In genomic region chr1:37299540-37300491, GRCm38 (mm10) we compare ENCODE assay signal across 8 mouse cellular contexts. TPM values are rescaled to one million over a fixed set of nuclear protein-coding genes. Genes with fewer than 3 reads are reported as not detected.
DNase-seq lines count a peak whose midpoint lies in the region; ATAC-seq and TF ChIP-seq lines count a peak whose summit lies in the region.

Inpp4a (plus strand) TSS chr1:37299865.

- TF ChIP-seq CTCF in lung, postnatal 0 days (IDR thresholded peaks at IDR 0.05): no peak

- WGBS in hindbrain, embryonic 10.5 days: under 1% methylated on average over 77 of the region's 77 CpGs
- WGBS in lung, postnatal 0 days: 2% methylated on average over 75 of the region's 77 CpGs

- H3K27ac ChIP-seq in hindbrain, embryonic 10.5 days: peak within 1 kb of the TSS; percentile 89
- H3K27ac ChIP-seq in lung, postnatal 0 days (ENCODE audit: low read length): peak within 1 kb of the TSS; percentile 59

- peak within 1 kb of the TSS; percentile 92 for H3K4me3 ChIP-seq in hindbrain, embryonic 10.5 days
- peak within 1 kb of the TSS; percentile 92 for H3K4me3 ChIP-seq in lung, postnatal 0 days (ENCODE audit: low read depth, low read length)

- peak; percentile 29; the same call in 1 of the 2 replicates for TF ChIP-seq EP300 in lung, postnatal 0 days (IDR thresholded peaks at IDR 0.05)

- DNase-seq in MN1 (ENCODE audit: low spot score): peak; percentile 96
- peak; percentile 94 for DNase-seq in cerebellum, adult 9-10 months
- DNase-seq in hindbrain, embryonic 10.5 days (ENCODE audit: low spot score): peak; percentile 95
- DNase-seq in layer of hippocampus, adult 9-11 months: peak; percentile 89
- DNase-seq in lung, postnatal 0 days (ENCODE audit: low spot score): peak; percentile 93
- peak; percentile 96 for DNase-seq in ovary, postnatal 14 days (ENCODE audit: low spot score)
- peak; percentile 98 for DNase-seq in thymus, postnatal 14 days

- H3K36me3 ChIP-seq in hindbrain, embryonic 10.5 days: no peaks in the 10 kb centered on the region
- no peaks in the 10 kb centered on the region for H3K36me3 ChIP-seq in lung, postnatal 0 days (ENCODE audit: insufficient read depth, low read length)

- peak within 1 kb of the TSS; percentile 91 for H3K4me2 ChIP-seq in lung, postnatal 0 days (replicated peaks; ENCODE audit: low read depth, low read length)

- ATAC-seq in frontal cortex, adult (ENCODE audit: low TSS enrichment): peak; percentile 76
- ATAC-seq in lung, postnatal 0 days: peak; percentile 92

- no peaks in the 10 kb centered on the region for H3K9me3 ChIP-seq in hindbrain, embryonic 10.5 days
- H3K9me3 ChIP-seq in lung, postnatal 0 days (ENCODE audit: low read length): no peaks in the 10 kb centered on the region

- peaks cover 8% of the 10 kb centered on the region; the same call in 1 of the 2 replicates for H3K27me3 ChIP-seq in hindbrain, embryonic 10.5 days (ENCODE audit: insufficient read depth, poor library complexity, severe bottlenecking)
- no peaks in the 10 kb centered on the region for H3K27me3 ChIP-seq in lung, postnatal 0 days (replicated peaks; ENCODE audit: insufficient read depth, low read length)

- peaks cover 10% of the 10 kb centered on the region for H3K4me1 ChIP-seq in hindbrain, embryonic 10.5 days (replicated peaks)
- H3K4me1 ChIP-seq in lung, postnatal 0 days (ENCODE audit: insufficient read depth, low read depth, low read length): peaks cover 11% of the 10 kb centered on the region; the same call in 1 of the 2 replicates

- peak within 1 kb of the TSS; percentile 76 for H3K9ac ChIP-seq in lung, postnatal 0 days (replicated peaks; ENCODE audit: low read depth)

RNA-seq across cellular contexts. Expression of gene Inpp4a, which starts in this region (rescaled TPM):
- polyA plus RNA-seq in hindbrain, embryonic 10.5 days (2016; fragmentation: Nextera tagmentation; extraction: Ambion mirVana): 14.5 and 21.8 TPM in 2 replicates
- 15.8 and 17.8 TPM in 2 replicates for polyA plus RNA-seq in lung, postnatal 0 days (2015; fragmentation: Nextera tagmentation; extraction: Ambion mirVana)

Comparison
In these comparisons a context has a peak if more than half of its experiments do, and no peak if none do; other contexts are left out.
1. Peak in every context shown above with its lines: DNase-seq, ATAC-seq, H3K4me3 ChIP-seq and H3K27ac ChIP-seq.